8 mouse cellular contexts compared by ENCODE assay signal in genomic region chr7:19211996-19212755, GRCm38 (mm10). TPM values are rescaled to one million over a fixed set of nuclear protein-coding genes. Genes with fewer than 3 reads are reported as not detected.
DNase-seq lines count a peak whose midpoint lies in the region; ATAC-seq and TF ChIP-seq lines count a peak whose summit lies in the region.

TSS of gene Gpr4 (plus strand) at chr7:19212538.

- no peaks in the 10 kb centered on the region; the same call in 1 of the 2 replicates for H3K4me1 ChIP-seq in cerebellum, adult 2 months (ENCODE audit: control insufficient read depth, insufficient read depth, low read length)
- H3K4me1 ChIP-seq in heart, embryonic 12.5 days (replicated peaks) = peaks cover 14% of the 10 kb centered on the region

- H3K9me3 ChIP-seq in heart, embryonic 12.5 days (replicated peaks) = peaks cover 3% of the 10 kb centered on the region; the same call in 1 of the 2 replicates

- peak within 1 kb of the TSS; percentile 93 for H3K4me2 ChIP-seq in heart, embryonic 12.5 days

- H3K36me3 ChIP-seq in heart, embryonic 12.5 days = no peaks in the 10 kb centered on the region

- no peak for TF ChIP-seq CTCF in cerebellum, adult 2 months (IDR thresholded peaks at IDR 0.05; ENCODE audit: borderline replicate concordance, insufficient read depth, low read depth, low read length)
- no peak for TF ChIP-seq CTCF in brain, embryonic 14.5 days (IDR thresholded peaks at IDR 0.05; ENCODE audit: borderline replicate concordance, extremely low read depth, insufficient read depth, insufficient read length)

- no peak within 1 kb of the TSS; the same call in 1 of the 2 replicates for H3K27ac ChIP-seq in cerebellum, adult 2 months (ENCODE audit: insufficient read depth, low read length)
- no peak within 1 kb of the TSS for H3K27ac ChIP-seq in heart, embryonic 12.5 days (ENCODE audit: poor library complexity, severe bottlenecking)

- 3% methylated on average over 28 of the region's 30 CpGs for WGBS in cerebellum, adult 2 months
- WGBS in heart, embryonic 12.5 days = 3% methylated on average over 28 of the region's 30 CpGs

- peak within 1 kb of the TSS; percentile 68 for H3K9ac ChIP-seq in heart, embryonic 12.5 days

- H3K4me3 ChIP-seq in cerebellum, adult 2 months (replicated peaks; ENCODE audit: insufficient read depth, low read depth, low read length) = peak within 1 kb of the TSS; percentile 38
- H3K4me3 ChIP-seq in heart, embryonic 12.5 days = peak within 1 kb of the TSS; percentile 58

- DNase-seq in cerebellum, adult 2 months = no peak
- DNase-seq in cerebellum, postnatal 14 days = no peak
- DNase-seq in brain, embryonic 14.5 days (ENCODE audit: low read depth) = peak; percentile 40
- DNase-seq in kidney, postnatal 25 days = peak; percentile 63 to 78
- peak; percentile 23 to 43 for DNase-seq in thymus, postnatal 36 days
- DNase-seq in spleen, postnatal 14 days (ENCODE audit: low spot score in 2 of 2) = no peak

- no peaks in the 10 kb centered on the region for H3K27me3 ChIP-seq in cerebellum, adult 2 months (ENCODE audit: control insufficient read depth, insufficient read depth, low read length)
- H3K27me3 ChIP-seq in heart, embryonic 12.5 days (replicated peaks) = 0 out of 2 replicates have a peak, but pooled peaks cover 12% of the 10 kb centered on the region

- peak; percentile 77 for ATAC-seq in heart, embryonic 12.5 days (ENCODE audit: insufficient number of reproducible peaks, low FRiP score)
- ATAC-seq in megakaryocyte progenitor cell, adult 5-6 weeks (replicated peaks; ENCODE audit: poor library complexity) = peak; percentile 51

- TF ChIP-seq POLR2A in cerebellum, adult 2 months (IDR thresholded peaks at IDR 0.05; ENCODE audit: borderline replicate concordance, insufficient read depth, low read length) = no peak
- 0 out of 2 replicates have a peak, but pooled peaks have one; percentile 7 for TF ChIP-seq POLR2A in brain, embryonic 14.5 days (IDR thresholded peaks at IDR 0.05; ENCODE audit: borderline replicate concordance, extremely low read depth, insufficient read depth, insufficient read length, poor library complexity, severe bottlenecking)

RNA-seq across cellular contexts. Expression of gene Gpr4, which starts in this region (rescaled TPM):
- 4.3 and 5.1 TPM in 2 replicates for polyA plus RNA-seq in cerebellum, adult 2 months (2012; rRNA removed)
- polyA plus RNA-seq in brain, embryonic 14.5 days (2012; rRNA removed) = 4.7 and 5.3 TPM in 2 replicates
- polyA plus RNA-seq in heart, embryonic 12.5 days (2016; fragmentation: Nextera tagmentation; extraction: Ambion mirVana) = 0.97 and 1.1 TPM in 2 replicates
- 0.12 TPM in 1 of 2 replicates, not detected in the other for total RNA-seq in megakaryocyte progenitor cell, adult 5-6 weeks (2015)
- not detected in 2 replicates for total RNA-seq in megakaryocyte progenitor cell, adult 5-6 weeks (2017)

Comparison
In these comparisons a context has a peak if more than half of its experiments do, and no peak if none do; other contexts are left out.
1. Peak in ATAC-seq in megakaryocyte progenitor cell, adult 5-6 weeks; RNA of the gene not detected or under 1 TPM.
2. DNase-seq: peak in brain, embryonic 14.5 days (single experiment), kidney, postnatal 25 days (2 of 2) and thymus, postnatal 36 days (2 of 2); none in cerebellum, adult 2 months (0 of 2), cerebellum, postnatal 14 days (0 of 2) and spleen, postnatal 14 days (0 of 2).